Mouse (Mus musculus) G1E (cell line): ENCODE results near the gene Cpne8.

ENCODE experiments used
- CTCF ChIP-seq: IDR thresholded peaks from 2 replicates; pipeline ENCODE4 v1.5.1; 2012; ENCODE audit warnings: low read depth, low read length, inconsistent platforms, mixed read lengths
- TAL1 ChIP-seq: conservative IDR thresholded peaks from 2 replicates; pipeline ENCODE4 v1.6.1; 2012; ENCODE audit warnings: low read depth, low read length, inconsistent platforms, mixed read lengths

- TF ChIP-seq CTCF = no peak
- no peak for TF ChIP-seq TAL1
Measured at GRCm38 (mm10) chr15:90542126-90542525, 137.1 kb downstream of the Cpne8 start.
